Mouse (Mus musculus) G1E (cell line): Measurements from ENCODE around the gene Slc34a2. TPM values are rescaled to one million over a fixed set of nuclear protein-coding genes. Genes with fewer than 3 reads are reported as not detected.

Experiments used
- ATAC-seq: 2 replicates; pipeline ENCODE4 v1.8.0; 2016; ENCODE audit warnings: mild to moderate bottlenecking; ENCODE audit not compliant: insufficient number of reproducible peaks, poor library complexity, low FRiP score, severe bottlenecking; ENCODE audit errors: extremely low read depth
- DNase-seq: peaks from one replicate; pipeline ENCODE4 v3.0.0; 2012; ENCODE audit warnings: low spot score
- H3K27me3 ChIP-seq: 2 replicates; pipeline ENCODE4 v1.6.1; 2012; ENCODE audit warnings: mild to moderate bottlenecking, low read length, inconsistent platforms; ENCODE audit not compliant: insufficient read depth
- H3K36me3 ChIP-seq: replicated peaks from 2 replicates; pipeline ENCODE3; 2012; ENCODE audit warnings: mild to moderate bottlenecking, inconsistent platforms
- H3K4me1 ChIP-seq: 2 replicates; pipeline ENCODE4 v1.6.1; 2012; ENCODE audit warnings: low read depth, low read length, inconsistent platforms, mixed read lengths; ENCODE audit not compliant: insufficient read depth
- H3K4me3 ChIP-seq: 2 replicates; pipeline ENCODE4 v1.5.1; 2012; ENCODE audit warnings: low read depth, mild to moderate bottlenecking, inconsistent platforms, low read length, moderate library complexity, mixed read lengths
- H3K9me3 ChIP-seq: replicated peaks from 2 replicates; pipeline ENCODE4 v1.6.1; 2012; ENCODE audit warnings: inconsistent platforms
- CTCF ChIP-seq: IDR thresholded peaks from 2 replicates; pipeline ENCODE4 v1.5.1; 2012; ENCODE audit warnings: low read depth, low read length, inconsistent platforms, mixed read lengths
- GATA1 ChIP-seq: IDR thresholded peaks from 2 replicates; pipeline ENCODE4 v1.6.1; 2012; ENCODE audit warnings: borderline replicate concordance, low read length, inconsistent platforms, mixed read lengths
- GATA2 ChIP-seq: IDR thresholded peaks from 2 replicates; pipeline ENCODE4 v1.6.1; 2012; ENCODE audit warnings: low read depth, low read length, inconsistent platforms, borderline replicate concordance
- POLR2AphosphoS5 ChIP-seq: IDR thresholded peaks from 2 replicates; pipeline ENCODE4 v1.6.1; 2012; ENCODE audit warnings: low read depth, low read length, inconsistent platforms; ENCODE audit not compliant: insufficient replicate concordance
- TAL1 ChIP-seq: conservative IDR thresholded peaks from 2 replicates; pipeline ENCODE4 v1.6.1; 2012; ENCODE audit warnings: low read depth, low read length, inconsistent platforms, mixed read lengths
- polyA plus RNA-seq: library from polyadenylated mRNA; stranded (reverse); fragments of >175 nt; gene quantifications from 2 replicates; pipeline ENCODE4 v1.2.3, GENCODE M21; 2012
- total RNA-seq, 2 experiments: library from RNA; stranded (forward) in 1 of 2; stranded (reverse) in 1 of 2; fragments of 200-1000 nt in 1 of 2; fragments of >200 nt in 1 of 2; fragmentation: Nextera tagmentation in 1 of 2; gene quantifications; 2 replicates each; pipeline ENCODE4 v1.2.3; 2014 to 2017

The Slc34a2 gene
- total and polyA plus RNA-seq, 3 experiments = 0.11 TPM; not detected in 2

DNA sequence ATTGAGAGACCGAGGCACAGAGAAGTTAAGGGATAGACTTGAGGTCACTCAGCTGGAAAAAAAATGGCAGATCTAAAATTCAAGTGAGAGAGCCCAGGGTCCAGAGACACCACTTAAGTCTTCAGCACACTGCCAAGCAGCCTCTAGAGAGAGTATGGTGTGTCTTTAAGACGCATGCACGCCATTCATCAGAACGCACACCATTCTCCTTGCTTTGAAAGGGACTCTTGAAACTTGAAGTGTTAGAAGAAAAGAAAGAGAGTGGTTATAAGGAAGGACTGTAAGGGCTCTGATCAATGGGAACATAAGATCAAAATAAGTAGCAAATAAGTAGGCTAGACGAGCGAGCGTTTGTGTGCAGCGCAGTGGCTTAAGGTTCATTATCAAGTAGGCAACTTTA, 80.3 kb downstream of the Slc34a2 start:
- Histone ChIP-seq H3K36me3 (no peaks in the 10 kb centered on the region), H3K4me1 (no peaks in the 10 kb centered on the region), H3K4me3 (no peak overlapping the region), H3K27me3 (0 out of 2 replicates have a peak, but pooled peaks cover 3% of the 10 kb centered on the region), H3K9me3 (peaks cover 9% of the 10 kb centered on the region)
- DNase-seq (no peak), ATAC-seq (no peak)
- TF ChIP-seq GATA1 = no peak
- TF ChIP-seq CTCF = no peak
- no peak for TF ChIP-seq TAL1
- TF ChIP-seq POLR2AphosphoS5 = no peak
- TF ChIP-seq GATA2 = no peak

DNA sequence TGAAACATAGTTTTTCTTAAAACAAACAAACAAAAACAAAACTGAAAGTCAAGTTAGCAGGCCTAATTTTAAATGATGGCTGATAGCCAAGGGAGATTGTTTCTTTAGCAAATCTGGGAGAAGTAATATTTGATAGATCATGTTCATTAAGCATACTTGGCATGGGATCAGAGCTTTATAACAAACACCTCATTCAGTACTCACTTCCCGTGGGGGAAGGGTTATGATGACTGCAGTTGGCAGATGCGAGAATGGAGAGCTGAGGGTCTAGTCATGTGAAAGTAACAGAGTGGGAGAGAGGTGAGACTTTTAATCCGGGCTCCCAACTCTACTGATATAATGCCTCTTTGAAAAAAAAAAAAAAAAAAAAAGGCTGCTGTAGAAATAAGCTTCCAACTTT, 81.8 kb downstream of the Slc34a2 start:
- H3K4me1 ChIP-seq = no peaks in the 10 kb centered on the region
- H3K36me3 ChIP-seq = no peaks in the 10 kb centered on the region
- H3K9me3 ChIP-seq = peaks cover 8% of the 10 kb centered on the region
- ATAC-seq (no peak), DNase-seq (no peak)
- 0 out of 2 replicates have a peak, but pooled peaks cover 3% of the 10 kb centered on the region for H3K27me3 ChIP-seq
- no peak overlapping the region for H3K4me3 ChIP-seq
- no peak for TF ChIP-seq POLR2AphosphoS5
- no peak for TF ChIP-seq CTCF
- no peak for TF ChIP-seq TAL1
- TF ChIP-seq GATA2 = no peak
- no peak for TF ChIP-seq GATA1

Other genes with a start within 250 kb of the Slc34a2 start
- 72.5 and 79.2 TPM in 2 replicates for gene Anapc4, start 204.1 kb upstream of the Slc34a2 start, total RNA-seq (2014; fragmentation: Nextera tagmentation)
- gene Anapc4, start 204.1 kb upstream of the Slc34a2 start, total RNA-seq (2017) = 120 and 132 TPM in 2 replicates
- gene Anapc4, start 204.1 kb upstream of the Slc34a2 start, polyA plus RNA-seq = 7.8 and 8.7 TPM in 2 replicates
- gene Sel1l3, start 175.8 kb downstream of the Slc34a2 start, total RNA-seq (2014; fragmentation: Nextera tagmentation) = not detected in 2 replicates
- gene Sel1l3, start 175.8 kb downstream of the Slc34a2 start, total RNA-seq (2017) = 0.12 and 0.44 TPM in 2 replicates
- gene Sel1l3, start 175.8 kb downstream of the Slc34a2 start, polyA plus RNA-seq = 0.04 TPM in 1 of 2 replicates, not detected in the other
- gene Smim20, start 229.0 kb downstream of the Slc34a2 start, total RNA-seq (2014; fragmentation: Nextera tagmentation) = 31.8 and 36.0 TPM in 2 replicates
- gene Smim20, start 229.0 kb downstream of the Slc34a2 start, total RNA-seq (2017) = 50.8 and 59.9 TPM in 2 replicates
- gene Smim20, start 229.0 kb downstream of the Slc34a2 start, polyA plus RNA-seq = 33.1 and 43.0 TPM in 2 replicates